Mouse (Mus musculus): ENCODE measurements around the gene Atp5d. TPM values are rescaled to one million over a fixed set of nuclear protein-coding genes. Genes with fewer than 3 reads are reported as not detected.

The Atp5d gene
- total RNA-seq, 2 experiments from 2014 or later: 356 to 366 TPM

- TF ChIP-seq CTCF (IDR thresholded peaks at IDR 0.05): no peak
- Histone ChIP-seq H3K27ac (peak overlapping the region; percentile 93), H3K4me3 (peak overlapping the region; percentile 52)
- no peak for DNase-seq (ENCODE audit: extremely low spot score in 1 of 2, low spot score in 2 of 2)
- intact Hi-C loops (cut with DNase I): no loop called here
Measured at GRCm38 (mm10) chr10:80136179-80136951, 2.1 kb upstream of the Atp5d start.

DNA sequence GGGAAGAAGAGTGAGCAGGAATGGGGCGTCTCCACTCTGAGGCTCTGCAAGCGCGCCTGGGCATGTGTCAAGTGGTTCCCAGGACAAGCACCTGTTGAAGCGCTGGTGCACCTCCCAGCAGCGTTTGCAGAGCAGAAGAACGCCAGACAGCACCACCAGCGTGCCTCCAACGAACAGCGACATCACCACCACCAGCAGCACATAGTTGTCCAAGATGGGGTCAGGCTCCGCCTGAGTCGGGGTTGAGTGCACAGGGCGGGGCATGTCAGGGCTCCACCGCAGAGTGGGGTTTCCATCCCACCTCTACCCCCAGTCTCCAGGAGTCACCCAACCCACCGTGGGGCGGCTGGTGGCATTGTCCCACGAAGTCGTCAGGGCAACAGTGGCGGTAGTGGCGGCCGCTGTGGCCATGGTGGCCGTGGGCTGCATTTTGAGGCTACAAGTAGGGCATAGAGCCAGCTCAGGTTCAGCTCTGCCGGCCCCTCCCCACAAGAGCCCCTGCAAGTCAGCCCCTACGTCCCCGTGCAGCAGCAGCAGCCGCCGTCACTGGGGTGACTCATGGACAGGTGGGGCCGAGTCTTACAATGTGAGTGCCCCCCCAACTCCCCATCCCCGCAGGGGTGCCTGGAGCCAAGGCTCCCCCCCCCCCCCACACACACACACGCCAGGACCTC is 1.3 kb upstream of the Atp5d start:
- Histone ChIP-seq H3K4me3 (peak overlapping the region; percentile 52), H3K27ac (peak overlapping the region; percentile 93)
- intact Hi-C loops (cut with DNase I): no loop called here
- peak; percentile 70 to 74 for DNase-seq (ENCODE audit: extremely low spot score in 1 of 2, low spot score in 2 of 2)
- no peak for TF ChIP-seq CTCF (IDR thresholded peaks at IDR 0.05)

GRCm38 (mm10) chr10:80137626-80138552 is 543 bp upstream of the Atp5d start:
- intact Hi-C loops (cut with DNase I): no loop called here
- peak overlapping the region; percentile 73 for H3K4me3 ChIP-seq
- H3K27ac ChIP-seq: peak overlapping the region; percentile 99
- TF ChIP-seq CTCF (IDR thresholded peaks at IDR 0.05): no peak
- peak; percentile 58 to 62 for DNase-seq (ENCODE audit: extremely low spot score in 1 of 2, low spot score in 2 of 2)

- no peak for TF ChIP-seq CTCF (IDR thresholded peaks at IDR 0.05)
- no peak for DNase-seq (ENCODE audit: extremely low spot score in 1 of 2, low spot score in 2 of 2)
- Histone ChIP-seq H3K27ac (peak overlapping the region; percentile 99), H3K4me3 (peak overlapping the region; percentile 73)
- intact Hi-C loops (cut with DNase I): loop anchor here (1.0 kb wide), 1 partner anchor 22 kb away; no protein-coding TSS in a partner anchor
Measured at GRCm38 (mm10) chr10:80139439-80139775, 975 bp downstream of the Atp5d start.

GRCm38 (mm10) chr10:80139975-80140665 is 1.7 kb downstream of the Atp5d start:
- no peak for TF ChIP-seq CTCF (IDR thresholded peaks at IDR 0.05)
- Histone ChIP-seq H3K27ac (peak overlapping the region; percentile 99; the same call in 1 of the 2 replicates), H3K4me3 (no peak overlapping the region)
- intact Hi-C loops (cut with DNase I): loop anchor here (1.0 kb wide), 1 partner anchor 23 kb away; no protein-coding TSS in a partner anchor
- no peak for DNase-seq (ENCODE audit: extremely low spot score in 1 of 2, low spot score in 2 of 2)

- no peak for TF ChIP-seq CTCF (IDR thresholded peaks at IDR 0.05)
- DNase-seq (ENCODE audit: extremely low spot score in 1 of 2, low spot score in 2 of 2): no peak
- intact Hi-C loops (cut with DNase I): no loop called here
- Histone ChIP-seq H3K4me3 (peak within 1 kb of the TSS; percentile 68), H3K27ac (peak within 1 kb of the TSS; percentile 99)
Measured at GRCm38 (mm10) chr10:80140666-80141035, 2.2 kb downstream of the Atp5d start, which contains the start of gene Cbarp. Cbarp (minus strand) TSS chr10:80140835.

DNA sequence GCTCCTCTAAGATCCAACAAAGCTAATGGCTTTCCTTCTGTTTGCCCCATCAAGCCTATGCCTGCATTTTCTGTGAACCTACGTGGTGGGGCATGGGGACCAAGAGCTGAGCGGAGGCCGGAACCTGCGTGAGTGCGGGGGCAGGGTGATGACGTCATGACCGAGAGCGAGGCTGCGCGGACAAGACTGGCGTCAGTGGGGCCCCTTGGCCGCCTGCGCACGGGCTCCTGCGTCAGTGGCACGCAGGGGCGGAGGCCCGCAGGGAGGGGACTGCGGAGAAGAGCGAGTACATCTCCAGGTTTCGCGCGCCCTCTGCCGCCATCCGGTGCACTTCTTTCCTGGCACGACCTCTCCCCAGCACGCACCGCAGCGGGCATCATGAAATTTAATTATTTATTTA is 2.8 kb downstream of the Atp5d start:
- intact Hi-C loops (cut with DNase I): no loop called here

GRCm38 (mm10) chr10:80141786-80142529 is 3.5 kb downstream of the Atp5d start:
- Histone ChIP-seq H3K4me3 (peak overlapping the region; percentile 68), H3K27ac (peak overlapping the region; percentile 96)
- peak; percentile 89 to 94 for DNase-seq (ENCODE audit: extremely low spot score in 1 of 2, low spot score in 2 of 2)
- intact Hi-C loops (cut with DNase I): no loop called here
- no peak for TF ChIP-seq CTCF (IDR thresholded peaks at IDR 0.05)

More for the DNA sequence above, 2.8 kb downstream of the Atp5d start:
- peak; percentile 62 for TF ChIP-seq CTCF (IDR thresholded peaks at IDR 0.05)
- peak; percentile 98 to 99 for DNase-seq (ENCODE audit: extremely low spot score in 1 of 2, low spot score in 2 of 2)
- peak overlapping the region; percentile 68 for H3K4me3 ChIP-seq
- H3K27ac ChIP-seq: peak overlapping the region; percentile 96

DNA sequence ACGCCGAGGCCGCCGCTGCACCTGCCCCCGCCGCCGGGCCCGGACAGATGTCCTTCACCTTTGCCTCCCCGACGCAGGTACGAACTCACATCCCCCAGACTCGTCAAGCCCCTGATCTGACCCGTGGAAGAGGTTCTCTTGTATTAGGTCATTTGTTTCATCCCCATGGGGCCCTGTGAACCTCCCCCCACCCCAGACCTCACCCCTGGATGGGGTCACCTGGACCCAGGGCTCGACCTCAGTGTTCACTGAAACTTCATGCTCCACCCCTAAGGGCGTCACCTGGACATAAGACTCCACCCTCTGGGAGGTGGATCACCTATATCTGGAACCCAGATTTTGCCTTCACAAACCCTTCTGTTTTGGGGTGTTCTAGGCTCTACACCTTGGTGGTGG is 4.1 kb downstream of the Atp5d start:
- DNase-seq (ENCODE audit: extremely low spot score in 1 of 2, low spot score in 2 of 2): no peak
- H3K4me3 ChIP-seq: peak overlapping the region; percentile 68
- H3K27ac ChIP-seq: peak overlapping the region; percentile 96
- TF ChIP-seq CTCF (IDR thresholded peaks at IDR 0.05): no peak
- intact Hi-C loops (cut with DNase I): no loop called here

- no peak for TF ChIP-seq CTCF (IDR thresholded peaks at IDR 0.05)
- Histone ChIP-seq H3K27ac (no peak overlapping the region), H3K4me3 (peak overlapping the region; percentile 68)
- no peak for DNase-seq (ENCODE audit: extremely low spot score in 1 of 2, low spot score in 2 of 2)
- intact Hi-C loops (cut with DNase I): no loop called here
Measured at GRCm38 (mm10) chr10:80143664-80144063, 5.2 kb downstream of the Atp5d start.
